Mouse (Mus musculus): ENCODE data around the gene Ppp2r3d.

Gene Ppp2r3d

GRCm38 (mm10) chr9:124411553-124411952 is 65.1 kb downstream of the Ppp2r3d start:
- no peak for DNase-seq

DNA sequence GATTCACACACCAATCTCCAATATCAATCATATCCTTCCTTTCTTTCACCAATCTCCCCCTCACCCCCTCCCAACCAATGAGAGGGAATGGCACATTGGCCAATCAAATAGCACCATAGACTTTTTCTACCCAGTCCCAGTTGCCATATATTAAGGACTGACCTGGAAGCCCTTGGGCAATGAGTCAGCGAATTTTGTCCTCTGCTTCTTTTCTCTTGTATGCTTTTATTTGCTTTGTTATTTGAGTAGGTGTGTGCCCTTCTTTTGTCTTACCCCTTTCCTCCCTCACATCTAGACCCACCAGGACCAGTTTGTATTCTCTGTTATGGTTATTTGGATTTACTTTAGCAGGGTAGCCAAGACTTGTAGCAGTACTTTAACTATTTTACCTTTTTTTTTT is 68.1 kb downstream of the Ppp2r3d start:
- DNase-seq, result no peak

Measured in kidney, postnatal 36 days (tissue).